Mouse (Mus musculus) regulatory T cell (primary cell): ENCODE results near the gene Dnajc10.

Experiments
- in situ Hi-C: fragments of 300-600 bp; cut with MboI, MseI; formaldehyde crosslinking; loops from one replicate; pipeline ENCODE4 v1.15.1; 2025; ENCODE audit warnings: high pct_unique_total_duplicates

Gene Dnajc10

GRCm38 (mm10) chr2:80328961-80329653 lies 13.8 kb downstream of the Dnajc10 start:
- in situ Hi-C loops, result loop anchor here (25.0 kb wide), 1 partner anchor 308 kb away; no protein-coding TSS in a partner anchor

GRCm38 (mm10) chr2:80340537-80340936 lies 25.3 kb downstream of the Dnajc10 start:
- in situ Hi-C loops, result loop anchor here (25.0 kb wide), 1 partner anchor 297 kb away; no protein-coding TSS in a partner anchor

- in situ Hi-C loops, result no loop called here
These were observed 39.3 kb downstream of the Dnajc10 start for GRCm38 (mm10) chr2:80354531-80354930.

- in situ Hi-C loops, result no loop called here
These were observed 41.5 kb downstream of the Dnajc10 start for GRCm38 (mm10) chr2:80356656-80357231.

GRCm38 (mm10) chr2:80371458-80371857 lies 56.2 kb downstream of the Dnajc10 start:
- in situ Hi-C loops, result no loop called here

GRCm38 (mm10) chr2:80374892-80375291 lies 59.6 kb downstream of the Dnajc10 start:
- in situ Hi-C loops, result no loop called here

- in situ Hi-C loops, result no loop called here
These were observed 64.6 kb downstream of the Dnajc10 start for GRCm38 (mm10) chr2:80379848-80380247.

- in situ Hi-C loops, result no loop called here
These were observed 69.2 kb downstream of the Dnajc10 start for GRCm38 (mm10) chr2:80384447-80384846.

GRCm38 (mm10) chr2:80386255-80386654 lies 71.0 kb downstream of the Dnajc10 start:
- in situ Hi-C loops, result no loop called here

- in situ Hi-C loops, result no loop called here
These were observed 72.4 kb downstream of the Dnajc10 start for GRCm38 (mm10) chr2:80387668-80388067.

- in situ Hi-C loops, result no loop called here
These were observed 73.1 kb downstream of the Dnajc10 start for GRCm38 (mm10) chr2:80388341-80388740.

- in situ Hi-C loops, result no loop called here
These were observed 80.8 kb downstream of the Dnajc10 start for GRCm38 (mm10) chr2:80396057-80396456.

- in situ Hi-C loops, result no loop called here
These were observed 81.6 kb downstream of the Dnajc10 start for GRCm38 (mm10) chr2:80396864-80397263.

GRCm38 (mm10) chr2:80398595-80399099 lies 83.4 kb downstream of the Dnajc10 start:
- in situ Hi-C loops, result no loop called here
